Mouse (Mus musculus) c-Kit-positive CD71-negative TER-119-negative erythroid progenitor cells, embryonic 14.5 days (primary cell): Measurements from ENCODE around the gene Dgkb.

Experiments
- DNase-seq: peaks from one replicate; pipeline ENCODE4 v3.0.0-alpha.2; 2013; ENCODE audit warnings: low read depth

Dgkb gene

DNA sequence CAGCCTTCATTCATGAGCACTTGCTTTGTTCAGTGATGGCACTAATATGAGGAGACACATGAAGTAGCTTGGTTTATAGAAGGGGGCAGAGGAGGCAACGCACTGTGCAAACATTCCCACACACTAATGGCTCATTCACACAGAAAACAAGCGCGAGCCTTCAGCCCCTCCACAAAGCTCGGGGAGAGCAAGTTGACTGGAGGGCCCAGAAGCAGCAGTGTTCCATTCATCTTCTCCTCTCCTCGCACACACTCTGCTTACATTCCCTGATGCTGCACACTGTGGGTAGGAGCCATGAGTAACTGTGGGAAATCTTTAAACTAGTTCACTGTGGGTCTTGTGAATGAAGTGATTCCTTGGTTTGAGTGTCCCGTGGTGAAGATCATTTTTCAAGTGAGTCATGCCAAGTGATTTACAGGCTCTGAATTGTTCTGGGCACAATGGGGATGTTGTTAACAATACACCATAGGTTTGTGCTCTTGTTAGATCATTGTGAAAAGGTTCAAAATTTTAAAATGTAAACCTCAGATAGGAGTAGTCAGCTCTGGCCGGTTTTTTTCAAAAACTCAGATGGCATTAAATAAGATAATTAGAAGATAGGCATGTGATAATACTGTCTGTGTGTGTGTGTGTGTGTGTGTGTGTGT lies 779.0 kb downstream of the Dgkb start:
- no peak for DNase-seq

DNA sequence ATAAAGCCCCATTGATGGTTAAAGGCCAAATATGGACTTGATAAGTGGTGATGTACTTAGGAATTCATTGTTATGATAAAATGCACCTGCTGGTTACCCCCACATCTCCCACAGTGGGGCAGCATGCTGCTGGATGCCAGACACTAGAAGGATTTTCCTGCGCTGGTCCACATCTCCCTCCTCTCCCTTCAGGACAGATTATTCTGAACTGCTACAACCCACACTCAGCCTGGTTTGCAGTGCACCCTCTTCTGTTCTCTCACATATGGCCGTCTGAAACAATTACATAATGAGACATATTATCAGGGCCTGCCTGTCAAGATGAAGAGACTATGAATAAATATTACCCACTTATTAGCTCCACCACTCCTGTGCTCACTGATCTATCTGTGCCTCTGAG lies 780.6 kb downstream of the Dgkb start:
- DNase-seq: no peak

DNA sequence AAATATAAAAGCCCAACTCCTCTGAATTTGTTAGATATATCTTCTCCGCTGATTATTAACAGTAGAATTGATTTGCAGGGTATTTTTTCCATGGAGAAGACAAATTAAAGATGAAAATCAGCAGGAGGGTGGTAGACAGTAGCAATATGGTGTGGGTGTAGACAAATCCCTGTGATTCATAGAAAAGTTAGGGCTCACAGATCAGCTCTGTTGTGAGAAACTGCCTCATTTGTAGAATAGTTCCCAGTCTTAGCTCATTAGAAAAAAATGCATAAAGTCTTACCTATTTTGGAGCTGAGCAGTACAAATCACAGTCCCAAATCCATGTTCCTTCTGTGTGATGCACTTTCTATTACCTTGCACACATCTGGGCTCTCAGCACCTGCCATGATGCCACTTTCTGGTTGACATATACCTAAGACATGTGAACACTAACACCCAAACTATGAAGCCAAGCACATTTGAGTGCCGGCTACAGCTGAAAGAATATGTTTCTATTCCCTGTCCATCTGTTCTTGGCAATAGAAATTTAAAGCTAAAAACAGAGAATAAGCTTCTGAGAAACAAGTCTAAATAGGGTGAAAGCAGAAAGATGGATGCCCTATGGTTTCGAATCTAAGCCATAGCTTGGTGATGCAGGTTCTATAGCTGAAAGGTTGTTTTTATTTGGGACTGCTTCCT lies 782.8 kb downstream of the Dgkb start:
- no peak for DNase-seq

DNA sequence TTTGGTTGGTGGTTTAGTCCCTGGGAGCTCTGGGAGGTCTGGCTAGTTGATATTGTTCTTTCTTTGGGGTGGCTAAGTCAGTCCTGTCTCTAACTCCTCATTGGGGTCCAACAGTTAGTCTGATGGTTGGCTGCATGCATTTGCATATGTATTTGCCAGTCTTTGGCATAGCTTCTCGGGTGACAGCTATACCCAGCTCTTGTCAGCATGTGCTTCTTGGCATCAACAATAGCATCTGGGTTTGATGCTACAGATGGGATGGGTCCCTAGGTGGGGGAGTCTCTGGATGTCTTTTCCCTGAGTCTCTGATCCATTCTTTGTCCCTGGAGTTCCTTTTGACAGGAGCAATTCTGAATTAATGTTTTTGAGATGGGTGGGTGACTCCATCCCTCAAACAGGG lies 790.6 kb downstream of the Dgkb start:
- no peak for DNase-seq

DNA sequence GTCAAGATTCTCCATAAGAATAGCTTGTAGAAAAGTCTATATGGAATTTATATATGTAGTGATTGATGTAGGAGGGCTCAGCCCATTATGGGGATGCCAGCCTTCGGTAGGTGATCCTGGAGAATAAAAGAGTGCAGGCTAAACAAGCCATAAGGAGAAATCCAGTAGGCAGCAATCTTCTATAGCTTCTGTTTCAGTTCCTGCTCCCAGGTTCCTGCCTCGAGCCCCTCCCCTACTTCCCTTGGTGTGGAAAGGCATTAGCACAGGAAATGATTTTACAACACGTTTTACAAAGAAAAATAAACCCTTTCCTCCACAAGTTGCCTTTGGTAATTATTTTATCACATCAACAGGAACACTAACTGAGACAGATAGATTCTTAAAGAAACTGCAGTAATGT lies 850.7 kb downstream of the Dgkb start:
- no peak for DNase-seq
